Comparison of ENCODE assay signal across 9 mouse cellular contexts in the genomic region with DNA sequence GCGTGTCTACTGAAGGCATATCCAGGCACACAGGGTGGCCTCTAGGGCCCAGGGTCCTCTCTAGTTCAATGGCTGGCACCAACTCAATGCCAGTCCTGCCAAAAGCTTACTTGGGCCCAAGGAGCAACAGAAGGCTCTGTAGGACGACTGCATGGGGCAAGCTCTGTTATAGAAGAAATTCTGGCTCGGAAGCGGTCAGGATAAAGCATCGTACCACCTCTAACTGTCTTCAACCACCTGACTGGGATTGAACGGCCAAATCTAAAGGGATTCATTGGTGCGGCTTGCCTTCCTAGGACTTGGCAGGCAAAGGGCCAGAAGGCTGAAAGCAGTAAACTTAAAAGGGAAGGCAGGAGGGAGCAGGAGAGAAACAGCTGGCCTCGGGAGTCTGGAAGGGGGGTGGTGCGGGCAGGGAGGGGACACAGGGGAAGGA. TPM values are rescaled to one million over a fixed set of nuclear protein-coding genes. Genes with fewer than 3 reads are reported as not detected.
DNase-seq lines count a peak whose midpoint lies in the region; ATAC-seq and TF ChIP-seq lines count a peak whose summit lies in the region.
"Had no signal": no experiment of that assay in that cellular context is flagged by ENCODE, and none has a peak within 500 bp of the region (broad histone marks: within the 10 kb centered on the region; RNA-seq: fewer than 3 reads in every experiment).

No protein-coding gene starts in this region.

- intact Hi-C loops in left cerebral cortex, postnatal 25 days (cut with DNase I) = no loop called here

- H3K27me3 ChIP-seq in hindbrain, embryonic 10.5 days (ENCODE audit: insufficient read depth, poor library complexity, severe bottlenecking) = no peaks in the 10 kb centered on the region
- H3K27me3 ChIP-seq in myocyte (ENCODE audit: control insufficient read depth, insufficient read depth, insufficient read length) = no peaks in the 10 kb centered on the region

- TF ChIP-seq POLR2A in cortical plate, adult 2 months (IDR thresholded peaks at IDR 0.05; ENCODE audit: extremely low read depth, insufficient read depth, low read length) = no peak
- no peak for TF ChIP-seq POLR2A in myocyte (IDR thresholded peaks at IDR 0.05; ENCODE audit: insufficient read length, low read depth)

- no peak for ATAC-seq in activated CD4-positive, CD25-positive, alpha-beta regulatory T cell, adult 4 months

- peaks cover 20% of the 10 kb centered on the region for H3K4me1 ChIP-seq in cortical plate, adult 2 months (ENCODE audit: control insufficient read depth, insufficient read depth, low read length)
- peaks cover 79% of the 10 kb centered on the region for H3K4me1 ChIP-seq in hindbrain, embryonic 10.5 days (replicated peaks)

- no peaks in the 10 kb centered on the region for H3K9me3 ChIP-seq in hindbrain, embryonic 10.5 days

- H3K79me2 ChIP-seq in myocyte (ENCODE audit: control insufficient read depth, insufficient read depth) = peaks cover 69% of the 10 kb centered on the region

- WGBS in hindbrain, embryonic 10.5 days = 71% methylated on average over 9 of the region's 9 CpGs

- H3ac ChIP-seq in myocyte (ENCODE audit: control insufficient read depth, insufficient read length) = no peak overlapping the region

- no peak overlapping the region; the same call in 1 of the 2 replicates for H3K4me3 ChIP-seq in layer of hippocampus, adult 2 months
- no peak overlapping the region for H3K4me3 ChIP-seq in cortical plate, adult 2 months (ENCODE audit: insufficient read depth, low read length)
- H3K4me3 ChIP-seq in hindbrain, embryonic 10.5 days = no peak overlapping the region
- H3K4me3 ChIP-seq in myocyte = no peak overlapping the region

- peak in 1 of 2 experiments; percentile 30 for DNase-seq in layer of hippocampus, adult 2 months (ENCODE audit: low spot score in 2 of 2)
- no peak for DNase-seq in layer of hippocampus, adult 9-11 months
- no peak for DNase-seq in hindbrain, embryonic 10.5 days (ENCODE audit: low spot score)
- no peak for DNase-seq in Muller cell, postnatal 12 days (ENCODE audit: inconsistent ontology term)
- no peak for DNase-seq in left cerebral cortex, postnatal 25 days (ENCODE audit: low spot score in 2 of 2)
- DNase-seq: thymus, postnatal 36 days had no signal

- no peaks in the 10 kb centered on the region for H3K36me3 ChIP-seq in hindbrain, embryonic 10.5 days
- peaks cover 9% of the 10 kb centered on the region for H3K36me3 ChIP-seq in myocyte (ENCODE audit: control insufficient read depth, insufficient read depth)

- TF ChIP-seq CTCF in layer of hippocampus, adult 2 months (conservative IDR thresholded peaks at IDR 0.05) = no peak
- TF ChIP-seq CTCF in cortical plate, adult 2 months (IDR thresholded peaks at IDR 0.05; ENCODE audit: extremely low read depth, insufficient read depth, low read length) = no peak

- H3K27ac ChIP-seq in layer of hippocampus, adult 2 months = peak overlapping the region; percentile 85
- peak overlapping the region; percentile 26; the same call in 1 of the 2 replicates for H3K27ac ChIP-seq in cortical plate, adult 2 months (ENCODE audit: insufficient read depth, low read length)
- peak overlapping the region; percentile 85 for H3K27ac ChIP-seq in hindbrain, embryonic 10.5 days

- peak overlapping the region; percentile 18 for H3K4me2 ChIP-seq in myocyte (ENCODE audit: low read depth)

TF ChIP-seq in myocyte, 11 proteins besides CTCF, POLR2A, EP300 and RAD21:
- TF ChIP-seq MYOG (IDR thresholded peaks at IDR 0.05; ENCODE audit: control insufficient read depth in 1 of 3, insufficient read depth in 1 of 3, insufficient read length in 2 of 3, low read depth in 2 of 3) (peak in 1 of 3 experiments; percentile 4), USF1 (IDR thresholded peaks at IDR 0.05; ENCODE audit: low read depth) (no peak), REST (IDR thresholded peaks at IDR 0.05; ENCODE audit: insufficient read depth, insufficient read length) (no peak), MYOD1 (IDR thresholded peaks at IDR 0.05; ENCODE audit: control insufficient read depth in 1 of 3, insufficient read length in 2 of 3, low read depth in 2 of 3) (peak in 2 of 3 experiments; percentile 2 to 55)

RNA-seq across cellular contexts. Expression of gene Tpcn1, which starts 20.1 kb away (rescaled TPM):
- 10 to 100 TPM; 34.8 to 40.8 TPM for total RNA-seq in layer of hippocampus, adult 2 months (2021)
- 37.9 and 40.0 TPM in 2 replicates for polyA plus RNA-seq in cortical plate, adult 2 months (2012; rRNA removed)
- 12.5 and 12.9 TPM in 2 replicates for polyA plus RNA-seq in hindbrain, embryonic 10.5 days (2016; fragmentation: Nextera tagmentation; extraction: Ambion mirVana)
- polyA plus RNA-seq in myocyte (2012; fragmentation: generic; extraction: Trizol) = 88.7 TPM
- total RNA-seq in left cerebral cortex, postnatal 25 days (2021) = 10 to 100 TPM; 33.9 to 39.4 TPM
- 10 to 100 TPM; 10.9 to 13.0 TPM for polyA plus RNA-seq in activated CD4-positive, CD25-positive, alpha-beta regulatory T cell, adult 4 months (2017; shearing (Covaris generic))

RNA-seq across cellular contexts. Expression of gene Iqcd, which starts 20.5 kb away (rescaled TPM):
- 1 to 10 TPM in 1 of 2 experiments, under 1 TPM in 1; 1.00 to 1.2 TPM for total RNA-seq in layer of hippocampus, adult 2 months (2021)
- polyA plus RNA-seq in cortical plate, adult 2 months (2012; rRNA removed) = 1.5 and 2.5 TPM in 2 replicates
- polyA plus RNA-seq in hindbrain, embryonic 10.5 days (2016; fragmentation: Nextera tagmentation; extraction: Ambion mirVana) = 1.3 and 2.8 TPM in 2 replicates
- 0.91 TPM for polyA plus RNA-seq in myocyte (2012; fragmentation: generic; extraction: Trizol)
- total RNA-seq in left cerebral cortex, postnatal 25 days (2021) = under 1 TPM; 0.32 to 0.48 TPM
- under 1 TPM; 0.41 to 0.70 TPM for polyA plus RNA-seq in activated CD4-positive, CD25-positive, alpha-beta regulatory T cell, adult 4 months (2017; shearing (Covaris generic))

RNA-seq across cellular contexts. Expression of gene Rita1, which starts 44.0 kb away (rescaled TPM):
- 10 to 100 TPM; 23.7 to 28.0 TPM for total RNA-seq in layer of hippocampus, adult 2 months (2021)
- polyA plus RNA-seq in cortical plate, adult 2 months (2012; rRNA removed) = 39.6 and 40.8 TPM in 2 replicates
- 19.0 and 19.6 TPM in 2 replicates for polyA plus RNA-seq in hindbrain, embryonic 10.5 days (2016; fragmentation: Nextera tagmentation; extraction: Ambion mirVana)
- polyA plus RNA-seq in myocyte (2012; fragmentation: generic; extraction: Trizol) = 14.7 TPM
- 10 to 100 TPM; 31.4 to 32.6 TPM for total RNA-seq in left cerebral cortex, postnatal 25 days (2021)
- 1 to 10 TPM; 1.1 to 2.4 TPM for polyA plus RNA-seq in activated CD4-positive, CD25-positive, alpha-beta regulatory T cell, adult 4 months (2017; shearing (Covaris generic))

RNA-seq across cellular contexts. Expression of gene Ddx54, which starts 44.2 kb away (rescaled TPM):
- total RNA-seq in layer of hippocampus, adult 2 months (2021) = 10 to 100 TPM; 36.8 to 37.2 TPM
- polyA plus RNA-seq in cortical plate, adult 2 months (2012; rRNA removed) = 30.3 and 31.0 TPM in 2 replicates
- 62.2 and 64.7 TPM in 2 replicates for polyA plus RNA-seq in hindbrain, embryonic 10.5 days (2016; fragmentation: Nextera tagmentation; extraction: Ambion mirVana)
- 56.3 TPM for polyA plus RNA-seq in myocyte (2012; fragmentation: generic; extraction: Trizol)
- total RNA-seq in left cerebral cortex, postnatal 25 days (2021) = 10 to 100 TPM; 38.7 to 39.6 TPM
- 10 to 100 TPM; 11.7 to 18.4 TPM for polyA plus RNA-seq in activated CD4-positive, CD25-positive, alpha-beta regulatory T cell, adult 4 months (2017; shearing (Covaris generic))

RNA-seq across cellular contexts. Expression of gene Slc8b1, which starts 57.4 kb away (rescaled TPM):
- 10 to 100 TPM in 1 of 2 experiments, 1 to 10 TPM in 1; 8.7 to 12.1 TPM for total RNA-seq in layer of hippocampus, adult 2 months (2021)
- 6.3 and 6.6 TPM in 2 replicates for polyA plus RNA-seq in cortical plate, adult 2 months (2012; rRNA removed)
- polyA plus RNA-seq in hindbrain, embryonic 10.5 days (2016; fragmentation: Nextera tagmentation; extraction: Ambion mirVana) = 4.4 and 5.8 TPM in 2 replicates
- polyA plus RNA-seq in myocyte (2012; fragmentation: generic; extraction: Trizol) = 19.6 TPM
- 1 to 10 TPM; 5.9 to 6.0 TPM for total RNA-seq in left cerebral cortex, postnatal 25 days (2021)
- 1 to 10 TPM; 4.7 to 7.2 TPM for polyA plus RNA-seq in activated CD4-positive, CD25-positive, alpha-beta regulatory T cell, adult 4 months (2017; shearing (Covaris generic))

Comparison
In these comparisons a context has a peak if more than half of its experiments do, and no peak if none do; other contexts are left out.
1. H3K27ac ChIP-seq: peak in every context shown above with its lines; median percentile 85 in layer of hippocampus, adult 2 months; 85 in hindbrain, embryonic 10.5 days; 26 in cortical plate, adult 2 months.